Mouse (Mus musculus): ENCODE results near the gene Slc39a10. TPM values are rescaled to one million over a fixed set of nuclear protein-coding genes. Genes with fewer than 3 reads are reported as not detected.

Gene Slc39a10
- polyA plus RNA-seq (2012; rRNA removed): 94.2 and 95.0 TPM in 2 replicates

GRCm38 (mm10) chr1:46892752-46893151, at the start of gene Slc39a10:
TSS of gene Slc39a10 (minus strand) at chr1:46892852.
- Histone ChIP-seq H3K4me3 (ENCODE audit: insufficient read depth, low read length) (no peak within 1 kb of the TSS), H3K4me1 (ENCODE audit: control insufficient read depth, insufficient read depth, low read length) (no peaks in the 10 kb centered on the region), H3K27ac (ENCODE audit: insufficient read depth, low read length) (no peak within 1 kb of the TSS)
- TF ChIP-seq POLR2A (IDR thresholded peaks at IDR 0.05; ENCODE audit: extremely low read depth, insufficient read depth, low read length): no peak
- TF ChIP-seq CTCF (IDR thresholded peaks at IDR 0.05; ENCODE audit: extremely low read depth, insufficient read depth, low read length): no peak

- no peak overlapping the region for H3K4me3 ChIP-seq (ENCODE audit: insufficient read depth, low read length)
- TF ChIP-seq CTCF (IDR thresholded peaks at IDR 0.05; ENCODE audit: extremely low read depth, insufficient read depth, low read length) (no peak), POLR2A (IDR thresholded peaks at IDR 0.05; ENCODE audit: extremely low read depth, insufficient read depth, low read length) (no peak)
- H3K27ac ChIP-seq (ENCODE audit: insufficient read depth, low read length): no peak overlapping the region
- H3K4me1 ChIP-seq (ENCODE audit: control insufficient read depth, insufficient read depth, low read length): no peaks in the 10 kb centered on the region; the same call in 1 of the 2 replicates
Observed at GRCm38 (mm10) chr1:46939295-46939694, 46.6 kb upstream of the Slc39a10 start.

DNA sequence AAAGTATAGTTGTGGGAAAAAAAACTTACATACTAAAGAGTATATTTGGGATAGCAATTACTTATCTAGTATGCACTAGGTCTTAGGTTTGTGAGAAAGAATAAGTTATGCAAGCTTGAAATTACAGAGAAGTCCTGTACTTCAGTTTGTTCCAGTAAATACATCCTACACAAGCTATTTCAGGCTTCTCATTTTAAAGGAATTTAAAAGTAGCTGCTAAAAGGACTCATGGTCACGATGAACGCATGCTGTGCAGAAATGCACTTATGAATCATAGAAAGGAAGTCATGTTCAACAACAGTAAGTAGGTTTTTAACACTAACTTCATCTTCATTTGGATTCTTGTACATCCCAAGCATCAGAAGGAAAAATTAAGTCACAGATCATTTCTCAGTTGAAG, 45.0 kb upstream of the Slc39a10 start:
- Histone ChIP-seq H3K4me3 (ENCODE audit: insufficient read depth, low read length) (no peak overlapping the region), H3K4me1 (ENCODE audit: control insufficient read depth, insufficient read depth, low read length) (no peaks in the 10 kb centered on the region; the same call in 1 of the 2 replicates), H3K27ac (ENCODE audit: insufficient read depth, low read length) (no peak overlapping the region)
- TF ChIP-seq CTCF (IDR thresholded peaks at IDR 0.05; ENCODE audit: extremely low read depth, insufficient read depth, low read length): no peak
- TF ChIP-seq POLR2A (IDR thresholded peaks at IDR 0.05; ENCODE audit: extremely low read depth, insufficient read depth, low read length): no peak

GRCm38 (mm10) chr1:46927104-46927503, 34.5 kb upstream of the Slc39a10 start:
- Histone ChIP-seq H3K4me3 (ENCODE audit: insufficient read depth, low read length) (no peak overlapping the region), H3K4me1 (ENCODE audit: control insufficient read depth, insufficient read depth, low read length) (no peaks in the 10 kb centered on the region), H3K27ac (ENCODE audit: insufficient read depth, low read length) (no peak overlapping the region)
- TF ChIP-seq POLR2A (IDR thresholded peaks at IDR 0.05; ENCODE audit: extremely low read depth, insufficient read depth, low read length) (no peak), CTCF (IDR thresholded peaks at IDR 0.05; ENCODE audit: extremely low read depth, insufficient read depth, low read length) (no peak)

- TF ChIP-seq CTCF (IDR thresholded peaks at IDR 0.05; ENCODE audit: extremely low read depth, insufficient read depth, low read length) (no peak), POLR2A (IDR thresholded peaks at IDR 0.05; ENCODE audit: extremely low read depth, insufficient read depth, low read length) (no peak)
- Histone ChIP-seq H3K4me1 (ENCODE audit: control insufficient read depth, insufficient read depth, low read length) (no peaks in the 10 kb centered on the region), H3K27ac (ENCODE audit: insufficient read depth, low read length) (no peak overlapping the region), H3K4me3 (ENCODE audit: insufficient read depth, low read length) (no peak overlapping the region)
Observed at GRCm38 (mm10) chr1:46926239-46926638, 33.6 kb upstream of the Slc39a10 start.

GRCm38 (mm10) chr1:46924992-46925391, 32.3 kb upstream of the Slc39a10 start:
- TF ChIP-seq POLR2A (IDR thresholded peaks at IDR 0.05; ENCODE audit: extremely low read depth, insufficient read depth, low read length) (no peak), CTCF (IDR thresholded peaks at IDR 0.05; ENCODE audit: extremely low read depth, insufficient read depth, low read length) (no peak)
- no peaks in the 10 kb centered on the region for H3K4me1 ChIP-seq (ENCODE audit: control insufficient read depth, insufficient read depth, low read length)
- H3K27ac ChIP-seq (ENCODE audit: insufficient read depth, low read length): no peak overlapping the region
- no peak overlapping the region for H3K4me3 ChIP-seq (ENCODE audit: insufficient read depth, low read length)

DNA sequence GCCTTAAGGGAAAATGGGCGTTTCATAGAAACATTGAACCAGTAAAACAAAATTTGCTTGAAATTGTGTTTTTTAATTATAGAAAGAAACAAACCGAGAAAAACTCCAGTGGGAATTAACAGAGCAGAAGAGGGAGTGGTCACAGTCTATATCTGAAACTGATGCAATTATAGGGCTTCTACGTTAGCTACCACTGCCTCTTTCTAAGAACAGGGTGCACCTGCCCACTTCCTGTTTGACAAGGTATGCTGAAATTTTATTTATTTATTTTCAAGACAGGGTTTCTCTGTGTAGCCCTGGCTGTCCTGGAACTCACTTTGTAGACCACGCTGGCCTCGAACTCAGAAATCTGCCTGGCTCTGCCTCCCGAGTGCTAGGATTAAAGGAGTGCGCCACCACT, 30.3 kb upstream of the Slc39a10 start:
- Histone ChIP-seq H3K27ac (ENCODE audit: insufficient read depth, low read length) (no peak overlapping the region), H3K4me1 (ENCODE audit: control insufficient read depth, insufficient read depth, low read length) (no peaks in the 10 kb centered on the region), H3K4me3 (ENCODE audit: insufficient read depth, low read length) (no peak overlapping the region)
- TF ChIP-seq CTCF (IDR thresholded peaks at IDR 0.05; ENCODE audit: extremely low read depth, insufficient read depth, low read length): no peak
- TF ChIP-seq POLR2A (IDR thresholded peaks at IDR 0.05; ENCODE audit: extremely low read depth, insufficient read depth, low read length): no peak

DNA sequence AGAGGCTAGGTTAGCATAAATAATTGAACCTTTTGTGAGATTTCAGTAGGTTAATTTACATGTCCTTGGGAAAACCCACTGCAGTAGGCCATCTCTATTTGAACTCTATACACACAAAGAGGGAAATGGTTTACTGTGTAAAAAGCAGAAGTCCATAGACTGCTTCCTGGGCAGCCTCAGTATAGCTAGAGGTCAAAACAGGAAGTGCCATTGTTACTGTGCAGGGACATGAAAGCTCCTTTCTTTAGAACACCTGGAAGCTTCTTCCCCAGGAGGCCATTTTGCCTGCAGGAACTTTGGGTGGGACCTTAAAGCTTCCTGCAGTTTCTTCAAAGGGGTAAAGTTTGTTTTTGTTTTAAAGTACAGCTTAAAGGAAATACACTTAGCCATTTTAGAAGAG, 29.0 kb upstream of the Slc39a10 start:
- Histone ChIP-seq H3K4me3 (ENCODE audit: insufficient read depth, low read length) (no peak overlapping the region), H3K27ac (ENCODE audit: insufficient read depth, low read length) (no peak overlapping the region), H3K4me1 (ENCODE audit: control insufficient read depth, insufficient read depth, low read length) (no peaks in the 10 kb centered on the region)
- TF ChIP-seq CTCF (IDR thresholded peaks at IDR 0.05; ENCODE audit: extremely low read depth, insufficient read depth, low read length): no peak
- TF ChIP-seq POLR2A (IDR thresholded peaks at IDR 0.05; ENCODE audit: extremely low read depth, insufficient read depth, low read length): no peak

DNA sequence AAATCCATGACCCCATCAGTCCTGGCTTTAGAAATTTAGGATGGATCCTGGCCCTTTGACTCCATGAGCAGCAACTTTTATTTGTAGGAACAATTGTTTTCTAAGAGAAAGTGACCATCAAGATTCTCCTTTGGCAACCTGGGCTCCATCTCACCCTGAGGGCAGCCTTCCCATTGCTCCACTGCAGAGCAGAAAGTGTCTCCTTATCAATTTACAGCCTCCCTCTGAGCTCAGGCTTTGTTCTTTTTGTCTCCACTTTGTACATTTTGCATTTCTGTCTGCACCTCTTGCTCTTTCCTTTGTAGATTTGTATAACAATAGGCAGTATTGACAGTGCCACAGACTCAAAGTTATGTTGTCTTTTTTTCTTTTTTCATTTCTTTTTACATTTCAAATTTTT, 23.6 kb upstream of the Slc39a10 start:
- no peaks in the 10 kb centered on the region for H3K4me1 ChIP-seq (ENCODE audit: control insufficient read depth, insufficient read depth, low read length)
- TF ChIP-seq POLR2A (IDR thresholded peaks at IDR 0.05; ENCODE audit: extremely low read depth, insufficient read depth, low read length) (no peak), CTCF (IDR thresholded peaks at IDR 0.05; ENCODE audit: extremely low read depth, insufficient read depth, low read length) (no peak)
- H3K27ac ChIP-seq (ENCODE audit: insufficient read depth, low read length): no peak overlapping the region
- no peak overlapping the region for H3K4me3 ChIP-seq (ENCODE audit: insufficient read depth, low read length)

DNA sequence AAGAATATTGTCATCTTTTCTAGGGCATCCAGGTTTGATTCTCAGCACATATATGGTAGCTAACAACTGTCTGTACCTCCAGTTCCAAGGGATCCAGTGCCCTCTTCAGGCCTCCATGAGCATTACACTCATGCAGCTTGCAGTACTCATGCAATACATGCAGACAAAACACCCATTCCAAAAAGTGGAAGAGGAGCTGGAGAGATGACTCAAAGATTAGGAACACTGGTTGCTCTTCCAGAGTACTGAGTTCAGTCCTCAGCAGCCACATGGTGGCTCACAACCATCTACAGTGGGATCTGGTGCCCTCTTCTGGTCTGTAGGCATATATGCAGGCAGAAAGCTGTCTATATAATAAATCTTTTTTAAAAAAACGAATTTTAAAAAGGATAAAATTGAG, 21.7 kb upstream of the Slc39a10 start:
- no peaks in the 10 kb centered on the region for H3K4me1 ChIP-seq (ENCODE audit: control insufficient read depth, insufficient read depth, low read length)
- TF ChIP-seq POLR2A (IDR thresholded peaks at IDR 0.05; ENCODE audit: extremely low read depth, insufficient read depth, low read length) (no peak), CTCF (IDR thresholded peaks at IDR 0.05; ENCODE audit: extremely low read depth, insufficient read depth, low read length) (no peak)

More for the DNA sequence above, 21.7 kb upstream of the Slc39a10 start:
- H3K27ac ChIP-seq (ENCODE audit: insufficient read depth, low read length): no peak overlapping the region
- no peak overlapping the region for H3K4me3 ChIP-seq (ENCODE audit: insufficient read depth, low read length)
